Mouse (Mus musculus): Measurements from ENCODE around the gene Fam169b.

GRCm38 (mm10) chr7:68265391-68265790 is 8.2 kb upstream of the Fam169b start:
- TF ChIP-seq CTCF (IDR thresholded peaks at IDR 0.05; ENCODE audit: borderline replicate concordance, insufficient read depth, low read length) (no peak), POLR2A (IDR thresholded peaks at IDR 0.05; ENCODE audit: low read depth, low read length) (no peak)
